Mouse (Mus musculus): ENCODE measurements around the gene Xpo4. TPM values are rescaled to one million over a fixed set of nuclear protein-coding genes. Genes with fewer than 3 reads are reported as not detected.

Xpo4 gene
- polyA plus RNA-seq, 1 experiment from 2014 or later: 13.0 TPM

GRCm38 (mm10) chr14:57629595-57629994 is 35.6 kb downstream of the Xpo4 start:
- no peak overlapping the region for H3K27ac ChIP-seq (ENCODE audit: low read length)
- 31% methylated on average over 4 of the region's 4 CpGs for WGBS
- H3K27me3 ChIP-seq (ENCODE audit: control insufficient read depth, insufficient read depth, low read length): no peaks in the 10 kb centered on the region
- H3K9me3 ChIP-seq (replicated peaks; ENCODE audit: control insufficient read depth, low read length): no peaks in the 10 kb centered on the region
- H3K4me3 ChIP-seq (ENCODE audit: low read length): no peak overlapping the region
- no peak overlapping the region for H3K9ac ChIP-seq (ENCODE audit: low read length)
- H3K36me3 ChIP-seq (ENCODE audit: control insufficient read depth, insufficient read depth): peaks cover 21% of the 10 kb centered on the region
- ATAC-seq (replicated peaks; ENCODE audit: extremely low read depth, insufficient read depth, low FRiP score): no peak
- peaks cover 16% of the 10 kb centered on the region for H3K4me1 ChIP-seq (ENCODE audit: control insufficient read depth, insufficient read depth, low read length)
- no peak overlapping the region for H3K4me2 ChIP-seq (ENCODE audit: low read depth, low read length)

GRCm38 (mm10) chr14:57622934-57623333 is 42.3 kb downstream of the Xpo4 start:
- no peaks in the 10 kb centered on the region for H3K27me3 ChIP-seq (ENCODE audit: control insufficient read depth, insufficient read depth, low read length)

GRCm38 (mm10) chr14:57621699-57622098 is 43.5 kb downstream of the Xpo4 start:
- Histone ChIP-seq H3K27me3 (ENCODE audit: control insufficient read depth, insufficient read depth, low read length) (no peaks in the 10 kb centered on the region), H3K9ac (ENCODE audit: low read length) (no peak overlapping the region), H3K4me1 (ENCODE audit: control insufficient read depth, insufficient read depth, low read length) (peaks cover 6% of the 10 kb centered on the region; the same call in 1 of the 2 replicates), H3K9me3 (replicated peaks; ENCODE audit: control insufficient read depth, low read length) (no peaks in the 10 kb centered on the region), H3K36me3 (ENCODE audit: control insufficient read depth, insufficient read depth) (peaks cover 14% of the 10 kb centered on the region), H3K4me2 (ENCODE audit: low read depth, low read length) (no peak overlapping the region), H3K27ac (ENCODE audit: low read length) (no peak overlapping the region), H3K4me3 (ENCODE audit: low read length) (no peak overlapping the region)
- no peak for ATAC-seq (replicated peaks; ENCODE audit: extremely low read depth, insufficient read depth, low FRiP score)
- 80% methylated on average over 4 of the region's 4 CpGs for WGBS

More at GRCm38 (mm10) chr14:57622934-57623333, 42.3 kb downstream of the Xpo4 start:
- WGBS: 77% methylated on average over 3 of the region's 3 CpGs
- peaks cover 18% of the 10 kb centered on the region for H3K36me3 ChIP-seq (ENCODE audit: control insufficient read depth, insufficient read depth)
- H3K4me3 ChIP-seq (ENCODE audit: low read length): no peak overlapping the region
- ATAC-seq (replicated peaks; ENCODE audit: extremely low read depth, insufficient read depth, low FRiP score): no peak
- peaks cover 2% of the 10 kb centered on the region; the same call in 1 of the 2 replicates for H3K4me1 ChIP-seq (ENCODE audit: control insufficient read depth, insufficient read depth, low read length)
- H3K9me3 ChIP-seq (replicated peaks; ENCODE audit: control insufficient read depth, low read length): no peaks in the 10 kb centered on the region
- H3K27ac ChIP-seq (ENCODE audit: low read length): no peak overlapping the region
- no peak overlapping the region for H3K4me2 ChIP-seq (ENCODE audit: low read depth, low read length)
- no peak overlapping the region for H3K9ac ChIP-seq (ENCODE audit: low read length)

GRCm38 (mm10) chr14:57620598-57621236 is 44.5 kb downstream of the Xpo4 start:
- no peak for ATAC-seq (replicated peaks; ENCODE audit: extremely low read depth, insufficient read depth, low FRiP score)

GRCm38 (mm10) chr14:57619487-57619886 is 45.7 kb downstream of the Xpo4 start:
- Histone ChIP-seq H3K4me3 (ENCODE audit: low read length) (no peak overlapping the region), H3K9me3 (replicated peaks; ENCODE audit: control insufficient read depth, low read length) (no peaks in the 10 kb centered on the region), H3K36me3 (ENCODE audit: control insufficient read depth, insufficient read depth) (peaks cover 3% of the 10 kb centered on the region), H3K4me1 (ENCODE audit: control insufficient read depth, insufficient read depth, low read length) (peaks cover 6% of the 10 kb centered on the region; the same call in 1 of the 2 replicates), H3K27me3 (ENCODE audit: control insufficient read depth, insufficient read depth, low read length) (no peaks in the 10 kb centered on the region), H3K4me2 (ENCODE audit: low read depth, low read length) (no peak overlapping the region), H3K9ac (ENCODE audit: low read length) (no peak overlapping the region), H3K27ac (ENCODE audit: low read length) (no peak overlapping the region)
- 0 out of 2 replicates have a peak, but pooled peaks have one; percentile 41 for ATAC-seq (replicated peaks; ENCODE audit: extremely low read depth, insufficient read depth, low FRiP score)
- WGBS: 44% methylated on average over 2 of the region's 2 CpGs

More at GRCm38 (mm10) chr14:57620598-57621236, 44.5 kb downstream of the Xpo4 start:
- peaks cover 6% of the 10 kb centered on the region; the same call in 1 of the 2 replicates for H3K4me1 ChIP-seq (ENCODE audit: control insufficient read depth, insufficient read depth, low read length)
- no peak overlapping the region for H3K27ac ChIP-seq (ENCODE audit: low read length)
- WGBS: 60% methylated on average over 4 of the region's 4 CpGs
- peaks cover 6% of the 10 kb centered on the region for H3K36me3 ChIP-seq (ENCODE audit: control insufficient read depth, insufficient read depth)
- no peaks in the 10 kb centered on the region for H3K9me3 ChIP-seq (replicated peaks; ENCODE audit: control insufficient read depth, low read length)
- no peaks in the 10 kb centered on the region for H3K27me3 ChIP-seq (ENCODE audit: control insufficient read depth, insufficient read depth, low read length)
- no peak overlapping the region for H3K9ac ChIP-seq (ENCODE audit: low read length)
- no peak overlapping the region for H3K4me3 ChIP-seq (ENCODE audit: low read length)
- no peak overlapping the region for H3K4me2 ChIP-seq (ENCODE audit: low read depth, low read length)

GRCm38 (mm10) chr14:57617675-57618074 is 47.6 kb downstream of the Xpo4 start:
- no peak for ATAC-seq (replicated peaks; ENCODE audit: extremely low read depth, insufficient read depth, low FRiP score)
- H3K9ac ChIP-seq (ENCODE audit: low read length): no peak overlapping the region
- H3K4me3 ChIP-seq (ENCODE audit: low read length): no peak overlapping the region
- no peak overlapping the region for H3K4me2 ChIP-seq (ENCODE audit: low read depth, low read length)
- no peaks in the 10 kb centered on the region for H3K9me3 ChIP-seq (replicated peaks; ENCODE audit: control insufficient read depth, low read length)
- H3K27me3 ChIP-seq (ENCODE audit: control insufficient read depth, insufficient read depth, low read length): no peaks in the 10 kb centered on the region
- no peaks in the 10 kb centered on the region for H3K36me3 ChIP-seq (ENCODE audit: control insufficient read depth, insufficient read depth)
- no peak overlapping the region for H3K27ac ChIP-seq (ENCODE audit: low read length)
- 92% methylated on average over 1 of the region's 1 CpGs for WGBS
- peaks cover 10% of the 10 kb centered on the region for H3K4me1 ChIP-seq (ENCODE audit: control insufficient read depth, insufficient read depth, low read length)

GRCm38 (mm10) chr14:57616339-57616965 is 48.8 kb downstream of the Xpo4 start:
- no peak overlapping the region for H3K4me3 ChIP-seq (ENCODE audit: low read length)
- H3K9ac ChIP-seq (ENCODE audit: low read length): no peak overlapping the region
- H3K27ac ChIP-seq (ENCODE audit: low read length): no peak overlapping the region
- no peaks in the 10 kb centered on the region for H3K9me3 ChIP-seq (replicated peaks; ENCODE audit: control insufficient read depth, low read length)
- no peak for ATAC-seq (replicated peaks; ENCODE audit: extremely low read depth, insufficient read depth, low FRiP score)
- 76% methylated on average over 6 of the region's 6 CpGs for WGBS
- H3K27me3 ChIP-seq (ENCODE audit: control insufficient read depth, insufficient read depth, low read length): no peaks in the 10 kb centered on the region
- no peaks in the 10 kb centered on the region for H3K36me3 ChIP-seq (ENCODE audit: control insufficient read depth, insufficient read depth)
- peaks cover 10% of the 10 kb centered on the region for H3K4me1 ChIP-seq (ENCODE audit: control insufficient read depth, insufficient read depth, low read length)
- H3K4me2 ChIP-seq (ENCODE audit: low read depth, low read length): no peak overlapping the region

- Histone ChIP-seq H3K27me3 (ENCODE audit: control insufficient read depth, insufficient read depth, low read length) (no peaks in the 10 kb centered on the region), H3K4me1 (ENCODE audit: control insufficient read depth, insufficient read depth, low read length) (peaks cover 10% of the 10 kb centered on the region), H3K4me2 (ENCODE audit: low read depth, low read length) (no peak overlapping the region), H3K27ac (ENCODE audit: low read length) (no peak overlapping the region), H3K4me3 (ENCODE audit: low read length) (no peak overlapping the region), H3K36me3 (ENCODE audit: control insufficient read depth, insufficient read depth) (no peaks in the 10 kb centered on the region), H3K9me3 (replicated peaks; ENCODE audit: control insufficient read depth, low read length) (no peaks in the 10 kb centered on the region), H3K9ac (ENCODE audit: low read length) (no peak overlapping the region)
- WGBS: 91% methylated on average over 6 of the region's 6 CpGs
- no peak for ATAC-seq (replicated peaks; ENCODE audit: extremely low read depth, insufficient read depth, low FRiP score)
Measured at GRCm38 (mm10) chr14:57615828-57616227, 49.4 kb downstream of the Xpo4 start.

- no peak overlapping the region for H3K27ac ChIP-seq (ENCODE audit: low read length)
- ATAC-seq (replicated peaks; ENCODE audit: extremely low read depth, insufficient read depth, low FRiP score): no peak
- H3K4me2 ChIP-seq (ENCODE audit: low read depth, low read length): no peak overlapping the region
- no peak overlapping the region for H3K9ac ChIP-seq (ENCODE audit: low read length)
- no peaks in the 10 kb centered on the region for H3K27me3 ChIP-seq (ENCODE audit: control insufficient read depth, insufficient read depth, low read length)
- H3K4me3 ChIP-seq (ENCODE audit: low read length): no peak overlapping the region
- no peaks in the 10 kb centered on the region for H3K9me3 ChIP-seq (replicated peaks; ENCODE audit: control insufficient read depth, low read length)
- H3K4me1 ChIP-seq (ENCODE audit: control insufficient read depth, insufficient read depth, low read length): peaks cover 24% of the 10 kb centered on the region
- 84% methylated on average over 2 of the region's 2 CpGs for whole genome bisulfite sequencing
- no peaks in the 10 kb centered on the region for H3K36me3 ChIP-seq (ENCODE audit: control insufficient read depth, insufficient read depth)
Measured at GRCm38 (mm10) chr14:57611034-57611433, 54.2 kb downstream of the Xpo4 start.

All from heart, embryonic 16.5 days (tissue).